Mouse (Mus musculus) NIH3T3 (cell line): ENCODE results near the gene Fbxo47.

ENCODE experiments used
- DNase-seq: peaks from one replicate; pipeline ENCODE4 v3.0.0-alpha.2; 2012; ENCODE audit warnings: low read depth

Gene Fbxo47

DNA sequence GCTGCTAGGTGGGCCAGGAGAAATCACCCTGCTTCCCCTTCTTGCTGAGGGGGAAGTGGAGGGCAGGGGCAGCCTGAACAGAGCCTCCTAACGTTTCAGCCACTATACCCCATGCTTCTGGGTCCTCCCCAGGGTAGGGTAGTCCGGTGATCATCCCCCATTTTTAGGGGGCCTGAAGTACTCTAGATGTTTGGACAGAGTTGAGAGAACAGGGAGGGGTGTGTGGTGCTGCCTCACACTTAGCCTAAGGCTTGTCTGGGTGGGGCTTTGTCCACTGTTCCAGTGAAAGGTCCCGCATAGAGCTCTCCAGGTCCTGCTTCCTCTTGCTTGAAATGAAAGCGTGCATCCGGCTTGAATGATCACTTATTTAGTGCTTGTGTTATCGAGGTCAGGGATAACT, 53.5 kb downstream of the Fbxo47 start:
- DNase-seq: no peak

DNA sequence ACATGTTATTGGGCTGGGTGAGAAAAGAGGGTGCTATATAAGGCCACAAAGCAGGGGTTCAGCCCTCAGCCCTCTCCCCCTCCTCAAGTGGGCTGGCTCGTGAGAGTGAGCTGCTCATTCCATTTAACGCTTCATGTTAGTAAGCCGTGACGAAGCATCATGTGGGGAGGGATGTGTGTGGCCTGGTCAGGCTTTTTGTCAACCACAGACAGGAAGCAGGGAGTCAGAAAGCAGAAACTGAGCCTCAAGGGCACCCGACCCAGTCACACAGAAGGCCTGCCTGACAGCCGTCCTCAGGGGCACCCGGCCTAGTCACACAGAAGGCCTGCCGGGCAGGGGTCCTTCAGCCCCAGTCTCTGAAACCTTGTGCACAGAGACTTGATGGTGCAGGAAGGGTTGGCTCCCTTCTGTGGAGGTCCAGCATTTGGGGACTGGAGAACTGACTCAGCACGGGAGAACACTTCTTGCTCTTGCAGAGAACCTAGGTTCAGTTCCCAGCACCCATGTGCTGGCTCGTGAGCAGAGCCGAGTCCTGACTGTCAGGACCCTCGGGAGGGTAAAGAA, 54.0 kb downstream of the Fbxo47 start:
- DNase-seq: no peak

DNA sequence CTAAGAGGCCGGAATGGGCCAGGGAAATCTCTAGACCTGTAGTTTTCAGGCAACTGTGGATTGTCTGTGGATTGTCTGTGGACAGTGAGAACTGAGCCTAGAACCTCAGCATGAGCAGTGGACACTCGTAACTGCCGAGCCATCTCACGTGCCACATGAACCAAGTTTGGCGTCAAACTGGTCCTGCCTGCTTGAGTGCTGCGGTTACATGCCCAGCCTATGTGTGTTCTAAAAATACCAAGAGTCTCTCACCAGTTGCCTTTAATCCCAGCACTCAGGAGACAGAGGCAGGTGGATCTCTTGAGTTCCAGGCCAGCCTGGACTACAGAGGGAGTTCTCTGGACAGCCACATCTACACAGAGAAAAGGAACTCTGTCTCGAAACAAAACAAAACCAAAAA, 54.6 kb downstream of the Fbxo47 start:
- no peak for DNase-seq

DNA sequence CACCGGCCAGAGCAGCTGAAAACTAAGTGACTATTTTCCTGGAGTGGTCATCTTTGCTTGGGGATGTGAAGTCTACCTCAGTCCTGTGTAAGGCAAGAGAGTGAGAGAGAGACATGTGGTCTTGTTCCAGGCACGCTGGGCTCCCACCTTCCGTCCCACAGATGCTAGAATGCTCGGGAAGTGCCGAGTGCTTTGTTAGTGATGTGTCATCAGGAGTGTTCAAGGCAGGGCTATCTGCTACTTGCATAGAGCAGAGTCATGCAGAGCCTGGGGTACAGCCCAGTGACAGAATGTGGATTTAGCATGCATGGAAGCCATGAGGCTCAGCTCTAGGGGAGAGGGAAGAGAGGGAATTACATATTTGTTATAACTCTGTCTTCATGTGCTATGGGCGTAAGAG, 56.3 kb downstream of the Fbxo47 start:
- no peak for DNase-seq

DNA sequence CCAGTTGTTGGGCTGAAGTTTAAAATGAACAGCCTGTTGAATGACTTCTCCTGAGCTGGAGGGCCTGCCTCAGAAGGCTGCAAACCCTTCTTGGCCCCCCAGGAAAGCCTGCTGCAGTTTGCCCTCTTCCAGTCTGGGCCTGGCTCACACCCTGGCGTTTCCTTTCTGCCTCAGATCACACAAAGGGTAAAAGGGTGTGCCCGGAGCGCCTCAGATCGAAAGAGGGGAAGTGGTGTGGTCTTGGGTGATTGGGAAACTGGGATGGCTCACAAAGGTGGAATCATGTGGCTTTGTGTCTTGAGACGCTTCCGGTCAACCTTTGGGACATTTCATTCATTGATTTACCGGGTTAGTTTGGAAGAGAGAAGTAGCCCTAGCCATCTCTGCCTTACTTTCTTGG, 57.5 kb downstream of the Fbxo47 start:
- no peak for DNase-seq

DNA sequence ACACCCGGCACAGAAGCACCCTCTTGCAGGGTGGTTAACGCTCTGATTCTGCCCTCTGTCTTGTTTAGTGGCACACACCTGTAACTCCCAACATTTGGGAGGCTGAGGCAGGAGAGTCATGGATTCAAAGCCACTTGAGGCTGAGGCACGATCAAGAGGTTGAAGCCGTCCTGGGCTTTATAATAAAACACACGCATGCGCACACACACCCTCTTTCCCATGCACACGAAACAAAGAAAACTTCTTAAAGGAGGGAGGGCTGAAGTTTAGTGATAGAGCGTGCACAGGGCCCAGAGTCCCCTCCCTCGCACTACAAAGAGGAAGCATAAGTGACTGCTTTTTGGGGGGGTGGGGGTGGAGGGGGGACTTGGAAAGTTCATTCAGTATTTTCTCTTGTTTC, 58.0 kb downstream of the Fbxo47 start:
- no peak for DNase-seq

DNA sequence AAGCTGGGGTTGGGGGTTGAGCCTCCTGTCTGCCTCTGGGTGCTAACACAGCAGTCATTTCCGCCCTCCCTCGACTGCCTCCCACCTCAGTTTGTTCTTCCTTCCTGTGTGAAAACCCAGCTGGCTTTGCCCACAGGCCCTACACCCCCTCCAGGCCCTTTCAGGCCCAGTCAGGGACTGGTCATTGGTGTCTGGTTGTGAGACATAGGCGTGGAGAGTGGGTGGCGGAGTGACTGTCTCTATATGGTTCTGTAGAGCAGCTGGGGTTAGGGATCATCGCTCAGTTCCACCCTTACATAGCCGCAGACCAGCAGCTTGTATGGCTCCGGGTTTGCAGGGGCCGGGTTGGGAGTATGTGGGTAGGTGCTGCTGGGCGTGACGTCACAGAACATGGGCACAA, 58.7 kb downstream of the Fbxo47 start:
- DNase-seq: no peak

DNA sequence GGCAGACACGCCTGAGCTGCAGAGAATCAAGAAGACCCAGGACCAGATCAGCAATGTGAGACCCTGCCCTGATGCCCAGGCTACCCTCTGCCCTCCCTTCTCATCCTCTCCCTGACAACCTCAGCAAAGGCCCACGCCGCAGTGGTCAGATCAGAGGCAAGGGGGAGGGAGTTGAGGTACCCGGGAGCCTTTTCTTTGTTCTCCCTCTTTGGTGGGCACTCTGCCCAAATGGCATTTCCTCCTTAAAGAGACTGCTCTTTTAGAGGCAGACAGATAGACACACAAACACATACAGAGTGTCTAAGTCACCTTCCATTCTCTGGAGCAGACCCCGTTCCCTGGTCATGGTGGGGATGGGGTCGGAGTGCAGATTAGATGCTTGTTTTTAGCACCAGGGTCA, 59.1 kb downstream of the Fbxo47 start:
- no peak for DNase-seq

DNA sequence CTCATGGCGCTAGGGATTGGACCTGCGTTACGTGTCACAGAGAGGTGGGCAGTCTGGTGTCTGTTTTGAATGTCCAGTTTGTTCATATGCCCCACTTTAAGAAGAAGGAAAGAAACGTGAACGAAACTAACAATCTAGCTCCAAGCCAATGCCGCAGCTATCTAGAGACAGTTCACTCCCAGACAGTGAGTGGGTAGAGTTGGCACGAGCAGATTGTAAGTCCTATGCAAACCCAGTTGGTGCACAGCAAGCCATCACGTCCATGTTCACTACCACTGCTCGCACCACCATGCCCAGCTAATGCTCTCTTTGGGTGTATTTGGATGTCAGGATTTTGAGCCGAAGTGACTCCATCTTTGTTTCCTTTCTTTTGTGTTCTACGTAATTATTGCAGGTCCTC, 59.8 kb downstream of the Fbxo47 start:
- DNase-seq: no peak

DNA sequence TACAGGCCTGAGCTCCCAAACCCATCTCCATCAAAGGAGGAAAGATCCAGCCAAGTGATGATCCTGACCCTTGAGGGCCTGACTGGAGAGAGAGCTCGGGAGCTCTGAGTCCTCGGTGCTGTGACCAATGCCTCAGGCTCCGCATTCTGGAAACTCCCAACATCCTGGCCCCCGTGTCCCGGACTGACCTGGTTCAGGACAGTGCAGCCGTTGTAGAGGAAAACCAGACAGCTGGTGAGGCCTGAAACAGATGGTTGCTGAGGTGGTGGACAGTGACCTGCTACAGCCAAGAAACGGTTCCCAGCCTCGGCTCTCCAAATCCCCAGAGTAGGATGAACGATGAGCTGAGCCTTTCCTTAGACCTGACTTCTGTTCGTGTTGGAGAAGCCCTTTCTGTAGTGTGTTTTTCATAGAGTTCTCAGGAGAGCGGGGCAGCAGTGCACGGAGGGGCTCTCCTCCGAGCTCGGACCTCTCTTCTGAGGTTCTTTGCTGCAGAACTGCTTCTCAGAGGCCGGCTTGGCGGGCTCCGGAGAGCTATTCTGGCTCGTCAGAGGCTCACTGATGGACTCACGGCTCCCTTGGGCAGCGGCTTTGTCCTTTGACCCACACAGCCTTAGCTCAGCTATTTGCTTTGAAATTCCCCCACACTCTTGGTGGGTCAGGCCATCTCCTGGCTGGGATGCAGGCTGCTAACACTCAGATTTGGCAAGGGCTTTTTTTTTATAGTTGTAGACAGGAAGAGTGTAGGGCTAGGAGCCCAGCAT, 60.9 kb downstream of the Fbxo47 start:
- no peak for DNase-seq

DNA sequence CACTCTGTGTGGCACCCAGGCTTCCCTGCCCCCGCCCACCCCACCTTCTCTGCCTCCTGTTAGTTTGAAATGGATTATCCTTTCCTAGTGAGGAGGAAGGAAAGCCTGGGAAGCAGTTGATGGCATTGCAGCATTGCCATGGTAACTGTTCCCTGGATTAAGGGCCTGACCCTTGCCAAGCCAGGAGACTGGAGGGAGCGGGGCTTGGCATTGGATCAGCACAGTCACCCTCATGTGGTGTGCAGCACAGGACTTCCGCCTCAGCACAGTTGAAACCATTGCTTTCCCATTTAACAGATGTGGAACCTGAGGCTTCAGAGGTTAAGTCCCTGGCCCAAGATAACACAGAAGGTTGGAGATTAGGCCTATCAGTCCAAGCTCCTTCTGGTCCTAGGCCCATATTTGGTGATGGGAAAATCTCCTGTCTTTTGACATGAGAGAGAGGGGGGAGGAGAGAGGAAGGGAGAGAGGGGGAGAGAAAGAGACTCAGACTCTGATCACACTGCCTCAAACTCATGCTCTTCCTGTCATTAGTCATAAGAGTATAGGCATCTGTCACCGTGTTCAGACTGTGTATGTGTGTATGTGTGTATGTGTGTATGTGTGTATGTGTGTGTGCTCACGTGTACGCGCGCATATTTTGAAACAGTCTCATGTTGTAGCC, 62.4 kb downstream of the Fbxo47 start:
- DNase-seq: peak; percentile 65

DNA sequence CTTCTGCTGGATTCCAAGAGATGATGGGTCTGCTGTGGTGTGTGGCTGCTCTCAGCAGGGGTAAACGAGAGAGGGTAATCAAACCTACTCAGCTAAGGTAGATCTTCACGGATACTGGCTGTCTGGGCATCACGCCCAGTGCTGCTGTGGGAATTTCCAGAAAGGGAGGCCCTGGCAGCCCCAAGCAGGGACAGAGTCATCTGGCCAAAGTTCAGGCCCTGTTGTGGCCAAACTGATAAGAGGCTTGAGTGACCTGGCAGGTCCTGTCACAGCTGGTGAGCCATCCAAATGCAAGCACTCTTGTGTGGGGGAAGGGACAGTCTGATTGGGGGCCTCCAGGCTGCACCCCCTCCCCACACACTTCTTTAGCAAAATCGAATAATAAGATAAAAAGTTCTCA, 63.1 kb downstream of the Fbxo47 start:
- peak; percentile 67 for DNase-seq

DNA sequence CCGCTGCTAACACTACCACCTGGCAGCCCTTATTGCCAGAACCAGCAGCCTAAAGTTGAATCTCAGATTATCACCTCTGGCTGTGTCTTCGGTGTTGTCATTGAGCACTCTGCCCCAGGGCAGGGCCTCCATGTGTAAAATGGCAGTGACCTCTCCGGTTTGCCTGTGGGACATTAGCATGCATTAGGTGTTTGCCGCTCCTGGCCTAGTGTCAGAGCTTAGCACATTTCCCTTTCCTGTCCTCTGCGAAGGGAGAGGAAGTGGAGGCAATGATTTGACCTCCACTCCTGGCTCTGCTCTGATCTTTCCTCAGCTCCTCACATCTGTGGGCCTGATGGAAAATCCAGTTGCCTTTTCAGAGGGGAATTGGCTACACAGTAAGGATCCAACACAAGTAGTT, 64.0 kb downstream of the Fbxo47 start:
- DNase-seq: no peak

DNA sequence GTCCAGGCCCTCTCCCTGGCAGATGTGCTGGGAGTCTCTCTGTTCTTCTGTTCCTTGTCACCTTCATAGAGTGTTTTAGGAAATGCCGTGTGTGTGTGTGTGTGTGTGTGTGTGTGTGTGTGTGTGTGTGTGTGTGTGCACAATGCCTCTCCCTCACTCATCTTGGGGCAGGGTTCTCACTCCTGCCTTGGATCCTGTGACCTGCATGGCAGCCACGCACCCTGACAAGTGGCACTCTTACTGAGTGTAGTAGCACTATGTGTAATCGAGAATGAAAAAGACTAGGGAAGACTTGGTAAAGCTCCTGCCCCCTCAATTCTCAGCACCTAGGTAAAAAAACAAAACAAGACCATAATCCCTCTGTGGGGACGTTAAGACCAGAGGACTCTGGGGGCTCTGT, 64.9 kb downstream of the Fbxo47 start:
- no peak for DNase-seq

DNA sequence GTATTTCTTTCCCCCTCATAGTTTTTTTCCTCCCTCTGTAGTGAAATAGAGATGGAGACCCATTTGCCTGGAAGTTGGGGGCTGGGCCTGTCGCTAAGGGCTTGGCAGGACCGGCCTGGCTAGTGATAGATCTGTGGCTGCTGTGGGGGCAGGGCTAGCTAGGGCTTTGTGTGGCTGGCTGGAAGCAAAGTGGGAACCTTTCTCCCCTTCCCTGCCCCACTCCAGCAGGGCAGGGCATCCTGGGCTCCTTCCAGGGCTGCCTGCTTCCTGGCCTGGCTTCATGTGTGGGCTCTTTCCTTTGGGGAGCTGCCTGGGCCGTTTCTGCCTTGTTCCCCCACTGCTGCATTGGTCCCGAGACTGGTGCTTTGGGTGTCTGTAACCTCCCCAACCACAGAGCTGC, 65.4 kb downstream of the Fbxo47 start:
- peak; percentile 53 for DNase-seq

DNA sequence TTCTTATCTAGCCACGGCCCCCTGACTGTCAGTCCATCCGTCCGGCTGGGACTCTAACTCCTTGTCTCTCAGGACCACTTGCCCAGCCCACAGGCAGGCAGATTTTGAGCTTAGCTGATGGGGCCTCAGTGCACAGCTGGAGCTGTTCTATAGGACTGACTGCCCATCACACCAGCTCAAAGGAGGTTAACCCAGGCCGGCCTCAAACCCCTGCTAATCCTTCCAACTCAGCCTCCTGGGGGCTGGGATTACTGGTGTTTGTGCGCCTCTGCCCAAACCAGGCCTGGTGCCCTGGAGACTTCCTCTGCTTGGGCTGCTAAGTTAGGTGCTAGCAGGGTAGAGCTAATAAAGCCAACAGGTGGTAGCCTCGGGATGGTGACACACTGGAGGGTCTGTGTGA, 66.0 kb downstream of the Fbxo47 start:
- no peak for DNase-seq

DNA sequence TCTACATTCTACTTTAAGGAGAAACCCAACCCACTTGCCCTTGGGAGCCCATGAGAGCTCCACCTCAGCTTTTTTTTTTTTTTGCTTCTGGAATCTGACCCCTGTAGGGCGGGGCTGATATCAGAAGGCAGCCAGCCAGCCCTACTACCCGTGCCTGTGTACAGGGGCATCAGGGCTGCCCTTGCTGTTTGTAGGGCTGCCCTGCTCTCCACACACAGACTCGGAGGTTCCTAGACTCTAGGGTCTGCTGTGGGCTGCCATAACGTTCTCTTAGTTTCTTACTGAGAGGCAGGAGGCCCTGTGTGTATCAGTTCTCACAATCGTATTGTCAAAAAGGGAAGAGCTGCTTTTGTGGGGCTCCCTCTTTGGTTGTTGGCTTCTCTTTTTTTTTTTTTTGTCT, 66.6 kb downstream of the Fbxo47 start:
- peak; percentile 18 for DNase-seq

DNA sequence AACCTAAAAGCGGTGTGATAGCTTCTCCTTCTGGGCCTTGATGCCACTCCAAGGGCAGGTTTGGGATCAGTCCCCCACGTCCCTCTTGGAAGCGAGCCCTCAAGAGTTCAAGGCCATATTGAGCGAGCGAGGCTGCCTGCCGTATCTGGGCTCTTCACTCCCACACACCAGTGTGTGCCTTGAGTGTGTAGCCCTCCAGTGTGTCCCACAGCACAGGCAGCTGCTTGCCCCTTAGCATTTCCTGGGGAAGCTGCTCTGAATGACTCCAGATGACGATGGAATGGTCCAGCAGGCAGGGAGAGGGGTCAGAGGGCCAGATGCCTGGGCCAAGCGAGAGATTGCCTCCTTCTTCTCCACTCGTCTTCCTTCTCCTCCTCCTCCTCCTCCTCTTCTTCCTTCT, 67.0 kb downstream of the Fbxo47 start:
- no peak for DNase-seq

DNA sequence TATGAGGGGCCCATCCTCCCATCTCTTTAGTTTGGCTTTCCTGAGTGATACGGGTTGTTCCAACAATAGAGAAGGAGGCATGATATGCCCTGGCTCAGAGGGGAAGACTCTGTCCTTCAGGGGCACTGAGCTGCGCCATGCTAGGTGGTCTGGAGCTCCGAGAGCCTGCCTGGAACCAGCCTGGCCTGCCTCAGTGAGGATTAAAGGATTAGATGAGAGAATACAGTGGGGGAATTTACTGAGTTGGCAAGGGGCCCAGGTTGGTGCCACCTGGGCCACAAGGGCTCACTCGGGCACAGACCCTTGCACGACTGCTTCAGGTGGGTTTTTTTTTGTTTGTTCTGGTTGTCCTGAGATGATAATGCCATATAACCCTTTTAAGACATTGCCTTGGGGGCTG, 67.8 kb downstream of the Fbxo47 start:
- no peak for DNase-seq

DNA sequence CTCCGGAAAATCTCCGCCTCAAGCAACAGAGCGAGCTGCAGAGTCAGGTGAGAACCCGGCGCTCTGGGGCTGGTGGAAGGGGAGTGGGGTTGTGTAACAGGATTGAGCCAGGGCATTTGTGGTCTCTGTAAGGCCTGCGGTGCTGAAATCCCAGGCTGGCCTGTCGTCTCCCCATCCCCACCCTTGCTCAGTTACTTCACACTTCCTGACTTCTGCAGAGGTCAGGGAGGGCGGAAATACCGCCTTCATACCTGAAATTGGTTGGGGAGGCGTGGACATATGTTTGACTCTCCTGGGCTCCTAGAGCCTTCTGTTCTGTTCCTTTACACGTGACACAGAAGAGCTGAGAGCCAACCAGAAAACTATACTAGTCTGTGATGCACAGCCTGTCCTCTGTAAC, 68.2 kb downstream of the Fbxo47 start:
- no peak for DNase-seq

DNA sequence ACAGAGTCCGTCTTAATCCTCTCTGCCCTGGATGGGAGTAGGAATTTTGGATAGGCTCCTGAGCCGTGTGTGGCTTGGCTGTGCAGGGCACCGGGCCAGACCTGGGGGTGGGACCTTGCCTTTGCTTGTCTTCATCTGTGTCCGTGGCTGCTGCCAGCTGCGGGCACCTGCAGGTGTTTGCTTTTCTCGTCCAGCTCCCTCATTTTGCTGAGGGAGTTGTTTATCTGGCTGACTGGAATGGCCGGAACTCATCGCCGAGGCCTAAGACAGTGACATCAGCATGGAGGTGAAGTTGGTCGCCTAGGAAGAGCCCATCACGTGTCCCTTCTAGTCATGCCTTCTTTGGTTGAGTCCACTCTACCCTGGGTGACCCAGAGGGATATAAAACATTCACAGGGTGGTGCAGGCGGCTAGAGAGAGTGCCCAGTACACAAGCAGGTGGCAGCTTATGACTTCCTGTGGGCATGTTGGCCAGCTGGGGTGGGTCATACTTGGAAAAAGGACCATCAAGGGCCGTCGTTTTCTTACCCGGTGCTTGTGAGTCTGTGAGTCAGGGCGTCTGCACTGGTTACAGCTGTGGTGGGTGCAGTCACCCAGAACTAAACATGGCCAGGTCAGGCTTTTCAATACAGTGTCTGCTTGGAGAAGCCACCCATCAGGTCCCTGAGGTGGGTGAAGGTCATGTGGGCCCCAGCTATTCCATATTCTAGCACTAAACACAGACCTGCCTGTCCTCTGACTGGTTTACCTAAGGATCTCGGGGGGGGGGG, 70.0 kb downstream of the Fbxo47 start:
- DNase-seq: no peak

DNA sequence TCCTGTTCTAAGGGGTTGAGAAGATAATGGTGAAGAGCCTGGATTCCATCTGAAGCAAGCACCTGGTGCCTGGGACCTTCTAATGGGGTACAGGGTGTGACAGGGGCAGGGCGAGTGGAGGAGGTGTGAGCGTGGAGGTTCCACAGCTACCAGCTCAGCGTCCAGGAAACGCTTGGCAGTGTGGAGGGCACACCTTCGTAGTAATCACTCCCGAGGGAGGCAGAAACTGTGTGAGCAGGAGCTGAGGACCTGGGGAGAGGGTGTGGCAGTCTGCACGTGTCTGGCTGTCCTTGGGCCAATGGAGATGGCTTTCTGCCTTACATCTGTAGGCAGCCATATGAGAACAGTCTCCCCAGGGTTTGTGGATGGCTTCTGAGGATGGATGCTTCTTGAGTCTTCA, 70.9 kb downstream of the Fbxo47 start:
- DNase-seq: no peak

DNA sequence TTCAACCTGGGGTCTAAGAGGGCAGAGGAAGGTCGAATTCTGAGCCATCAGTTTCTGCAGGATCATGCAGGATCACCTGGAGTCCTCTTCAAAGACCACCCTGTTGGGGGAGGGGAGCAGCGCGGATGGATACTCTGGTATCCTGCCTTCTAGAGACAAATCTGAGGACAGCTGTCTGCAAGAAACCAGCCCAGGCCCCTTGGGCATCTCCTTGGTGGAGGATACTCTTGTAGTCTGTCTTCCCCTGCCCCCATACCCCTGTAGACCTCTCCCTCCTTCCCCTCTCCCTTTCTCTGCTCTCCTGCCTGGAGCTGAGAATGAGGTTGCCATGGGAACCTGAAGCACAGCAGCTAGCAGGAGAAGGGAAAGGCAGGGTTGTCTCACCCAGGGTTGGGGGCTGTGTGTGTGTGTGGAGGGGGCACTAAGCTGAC, 71.4 kb downstream of the Fbxo47 start:
- no peak for DNase-seq
